Mouse (Mus musculus) G1E (cell line): ENCODE measurements around the gene Cidec. TPM values are rescaled to one million over a fixed set of nuclear protein-coding genes. Genes with fewer than 3 reads are reported as not detected.

Source experiments
- ATAC-seq: 2 replicates; pipeline ENCODE4 v1.8.0; 2016; ENCODE audit warnings: mild to moderate bottlenecking; ENCODE audit not compliant: insufficient number of reproducible peaks, poor library complexity, low FRiP score, severe bottlenecking; ENCODE audit errors: extremely low read depth
- DNase-seq: peaks from one replicate; pipeline ENCODE4 v3.0.0; 2012; ENCODE audit warnings: low spot score
- H3K27me3 ChIP-seq: 2 replicates; pipeline ENCODE4 v1.6.1; 2012; ENCODE audit warnings: mild to moderate bottlenecking, low read length, inconsistent platforms; ENCODE audit not compliant: insufficient read depth
- H3K36me3 ChIP-seq: replicated peaks from 2 replicates; pipeline ENCODE3; 2012; ENCODE audit warnings: mild to moderate bottlenecking, inconsistent platforms
- H3K4me1 ChIP-seq: 2 replicates; pipeline ENCODE4 v1.6.1; 2012; ENCODE audit warnings: low read depth, low read length, inconsistent platforms, mixed read lengths; ENCODE audit not compliant: insufficient read depth
- H3K4me3 ChIP-seq: 2 replicates; pipeline ENCODE4 v1.5.1; 2012; ENCODE audit warnings: low read depth, mild to moderate bottlenecking, inconsistent platforms, low read length, moderate library complexity, mixed read lengths
- H3K9me3 ChIP-seq: replicated peaks from 2 replicates; pipeline ENCODE4 v1.6.1; 2012; ENCODE audit warnings: inconsistent platforms
- CTCF ChIP-seq: IDR thresholded peaks from 2 replicates; pipeline ENCODE4 v1.5.1; 2012; ENCODE audit warnings: low read depth, low read length, inconsistent platforms, mixed read lengths
- GATA1 ChIP-seq: IDR thresholded peaks from 2 replicates; pipeline ENCODE4 v1.6.1; 2012; ENCODE audit warnings: borderline replicate concordance, low read length, inconsistent platforms, mixed read lengths
- GATA2 ChIP-seq: IDR thresholded peaks from 2 replicates; pipeline ENCODE4 v1.6.1; 2012; ENCODE audit warnings: low read depth, low read length, inconsistent platforms, borderline replicate concordance
- POLR2AphosphoS5 ChIP-seq: IDR thresholded peaks from 2 replicates; pipeline ENCODE4 v1.6.1; 2012; ENCODE audit warnings: low read depth, low read length, inconsistent platforms; ENCODE audit not compliant: insufficient replicate concordance
- TAL1 ChIP-seq: conservative IDR thresholded peaks from 2 replicates; pipeline ENCODE4 v1.6.1; 2012; ENCODE audit warnings: low read depth, low read length, inconsistent platforms, mixed read lengths
- polyA plus RNA-seq: library from polyadenylated mRNA; stranded (reverse); fragments of >175 nt; gene quantifications from 2 replicates; pipeline ENCODE4 v1.2.3, GENCODE M21; 2012
- total RNA-seq, 2 experiments: library from RNA; stranded (forward) in 1 of 2; stranded (reverse) in 1 of 2; fragments of 200-1000 nt in 1 of 2; fragments of >200 nt in 1 of 2; fragmentation: Nextera tagmentation in 1 of 2; gene quantifications; 2 replicates each; pipeline ENCODE4 v1.2.3; 2014 to 2017

Cidec gene
- total and polyA plus RNA-seq, 3 experiments: 0.27 TPM; not detected in 2

GRCm38 (mm10) chr6:113380480-113380879 is 55.1 kb downstream of the Cidec start:
- TF ChIP-seq TAL1 (no peak), GATA2 (no peak), POLR2AphosphoS5 (no peak), GATA1 (no peak), CTCF (no peak)
- Histone ChIP-seq H3K9me3 (no peaks in the 10 kb centered on the region), H3K36me3 (peaks cover 72% of the 10 kb centered on the region), H3K4me1 (peaks cover 46% of the 10 kb centered on the region), H3K27me3 (no peaks in the 10 kb centered on the region), H3K4me3 (no peak overlapping the region; the same call in 1 of the 2 replicates)
- DNase-seq (no peak), ATAC-seq (no peak)

DNA sequence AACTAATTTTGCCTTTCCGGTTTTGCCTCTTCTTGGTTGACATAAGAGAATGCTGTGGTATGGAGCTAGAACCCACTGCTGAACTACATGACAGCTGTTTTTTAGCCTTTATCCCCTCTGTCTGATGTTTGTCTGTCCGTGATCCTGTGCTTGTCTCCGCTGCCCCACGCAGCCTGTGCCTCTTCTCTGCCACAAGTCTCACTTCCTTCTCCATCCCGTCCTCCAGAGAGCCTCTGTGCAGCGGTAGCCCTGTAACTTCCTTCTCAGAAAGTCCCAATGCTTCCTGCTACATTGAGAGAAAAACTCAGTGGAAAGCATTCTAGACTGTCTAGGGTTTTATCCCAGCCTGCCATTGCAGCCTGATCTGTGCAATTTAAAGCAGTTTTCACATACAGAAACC is 56.3 kb downstream of the Cidec start:
- no peak for DNase-seq
- Histone ChIP-seq H3K4me3 (peak overlapping the region; percentile 81), H3K27me3 (no peaks in the 10 kb centered on the region), H3K4me1 (peaks cover 46% of the 10 kb centered on the region), H3K36me3 (peaks cover 73% of the 10 kb centered on the region), H3K9me3 (no peaks in the 10 kb centered on the region)
- ATAC-seq: no peak
- TF ChIP-seq GATA1 (no peak), TAL1 (no peak), GATA2 (no peak)

- H3K4me1 ChIP-seq: peaks cover 52% of the 10 kb centered on the region
Measured at GRCm38 (mm10) chr6:113377496-113378385, 57.8 kb downstream of the Cidec start, which contains the start of the genes Tada3 and Arpc4. Tada3 (minus strand) TSS chr6:113377883. Arpc4 (plus strand) TSS chr6:113378115.

GRCm38 (mm10) chr6:113377172-113377495 is 58.4 kb downstream of the Cidec start:
- DNase-seq (peak; percentile 96), ATAC-seq (no peak; the same call in 1 of the 2 replicates)
- TF ChIP-seq GATA2: no peak
- no peak for TF ChIP-seq GATA1
- no peak for TF ChIP-seq CTCF
- TF ChIP-seq TAL1: no peak
- no peak for TF ChIP-seq POLR2AphosphoS5
- peaks cover 73% of the 10 kb centered on the region for H3K36me3 ChIP-seq
- H3K9me3 ChIP-seq: no peaks in the 10 kb centered on the region
- peaks cover 52% of the 10 kb centered on the region for H3K4me1 ChIP-seq
- no peaks in the 10 kb centered on the region for H3K27me3 ChIP-seq
- peak overlapping the region; percentile 81 for H3K4me3 ChIP-seq

More at GRCm38 (mm10) chr6:113377496-113378385, 57.8 kb downstream of the Cidec start, which contains the start of the genes Tada3 and Arpc4:
- ATAC-seq (peak; percentile 86), DNase-seq (peak; percentile 92)
- Histone ChIP-seq H3K4me3 (peak within 1 kb of the TSS; percentile 81), H3K27me3 (no peaks in the 10 kb centered on the region), H3K9me3 (no peaks in the 10 kb centered on the region), H3K36me3 (peaks cover 73% of the 10 kb centered on the region)
- no peak for TF ChIP-seq GATA2
- TF ChIP-seq GATA1: no peak
- TF ChIP-seq CTCF: no peak
- no peak for TF ChIP-seq TAL1
- TF ChIP-seq POLR2AphosphoS5: no peak

Other genes with a start within 250 kb of the Cidec start
Only the 20 nearest of the 21 such genes appear.
- 21.1 and 21.8 TPM in 2 replicates for gene Mtmr14, start 197.9 kb downstream of the Cidec start, total RNA-seq (2014; fragmentation: Nextera tagmentation)
- gene Mtmr14, start 197.9 kb downstream of the Cidec start, total RNA-seq (2017): 30.6 and 41.8 TPM in 2 replicates
- gene Mtmr14, start 197.9 kb downstream of the Cidec start, polyA plus RNA-seq: 43.2 and 53.7 TPM in 2 replicates
- gene Cpne9, start 153.5 kb downstream of the Cidec start, total RNA-seq (2014; fragmentation: Nextera tagmentation): 0.24 TPM in 1 of 2 replicates, not detected in the other
- gene Cpne9, start 153.5 kb downstream of the Cidec start, total RNA-seq (2017): 0.11 TPM in 1 of 2 replicates, not detected in the other
- 0.04 TPM in 1 of 2 replicates, not detected in the other for gene Cpne9, start 153.5 kb downstream of the Cidec start, polyA plus RNA-seq
- 46.5 and 56.0 TPM in 2 replicates for gene Brpf1, start 128.6 kb downstream of the Cidec start, total RNA-seq (2014; fragmentation: Nextera tagmentation)
- 26.5 and 26.9 TPM in 2 replicates for gene Brpf1, start 128.6 kb downstream of the Cidec start, total RNA-seq (2017)
- 37.9 and 40.6 TPM in 2 replicates for gene Brpf1, start 128.6 kb downstream of the Cidec start, polyA plus RNA-seq
- 30.4 and 56.3 TPM in 2 replicates for gene Ogg1, start 108.8 kb downstream of the Cidec start, total RNA-seq (2014; fragmentation: Nextera tagmentation)
- 10.9 and 11.5 TPM in 2 replicates for gene Ogg1, start 108.8 kb downstream of the Cidec start, total RNA-seq (2017)
- gene Ogg1, start 108.8 kb downstream of the Cidec start, polyA plus RNA-seq: 10.4 and 11.3 TPM in 2 replicates
- 0.98 TPM in 1 of 2 replicates, not detected in the other for gene Camk1, start 91.8 kb downstream of the Cidec start, total RNA-seq (2014; fragmentation: Nextera tagmentation)
- gene Camk1, start 91.8 kb downstream of the Cidec start, total RNA-seq (2017): 0.82 and 1.2 TPM in 2 replicates
- 0.07 and 0.10 TPM in 2 replicates for gene Camk1, start 91.8 kb downstream of the Cidec start, polyA plus RNA-seq
- 33.2 and 35.2 TPM in 2 replicates for gene Tada3, start 57.9 kb downstream of the Cidec start, total RNA-seq (2014; fragmentation: Nextera tagmentation)
- 15.7 and 18.2 TPM in 2 replicates for gene Tada3, start 57.9 kb downstream of the Cidec start, total RNA-seq (2017)
- gene Tada3, start 57.9 kb downstream of the Cidec start, polyA plus RNA-seq: 65.3 and 88.5 TPM in 2 replicates
- gene Arpc4, start 57.6 kb downstream of the Cidec start, total RNA-seq (2014; fragmentation: Nextera tagmentation): 69.7 and 96.4 TPM in 2 replicates
- 263 and 271 TPM in 2 replicates for gene Arpc4, start 57.6 kb downstream of the Cidec start, total RNA-seq (2017)
- 247 and 264 TPM in 2 replicates for gene Arpc4, start 57.6 kb downstream of the Cidec start, polyA plus RNA-seq
- gene Ttll3, start 46.5 kb downstream of the Cidec start, total RNA-seq (2014; fragmentation: Nextera tagmentation): 43.3 and 47.6 TPM in 2 replicates
- gene Ttll3, start 46.5 kb downstream of the Cidec start, total RNA-seq (2017): 20.5 and 22.7 TPM in 2 replicates
- gene Ttll3, start 46.5 kb downstream of the Cidec start, polyA plus RNA-seq: 10.2 and 15.1 TPM in 2 replicates
- 8.7 and 20.2 TPM in 2 replicates for gene Rpusd3, start 16.4 kb downstream of the Cidec start, total RNA-seq (2014; fragmentation: Nextera tagmentation)
- 7.7 and 8.5 TPM in 2 replicates for gene Rpusd3, start 16.4 kb downstream of the Cidec start, total RNA-seq (2017)
- 113 TPM in 2 replicates for gene Rpusd3, start 16.4 kb downstream of the Cidec start, polyA plus RNA-seq
- 19.4 and 21.7 TPM in 2 replicates for gene Jagn1, start 6.8 kb upstream of the Cidec start, total RNA-seq (2014; fragmentation: Nextera tagmentation)
- gene Jagn1, start 6.8 kb upstream of the Cidec start, total RNA-seq (2017): 12.9 and 14.0 TPM in 2 replicates
- 5.6 and 6.3 TPM in 2 replicates for gene Jagn1, start 6.8 kb upstream of the Cidec start, polyA plus RNA-seq
- not detected in 2 replicates for gene Il17re, start 22.7 kb upstream of the Cidec start, total RNA-seq (2014; fragmentation: Nextera tagmentation)
- 0.17 and 0.22 TPM in 2 replicates for gene Il17re, start 22.7 kb upstream of the Cidec start, total RNA-seq (2017)
- gene Il17re, start 22.7 kb upstream of the Cidec start, polyA plus RNA-seq: not detected in 2 replicates
- gene Il17rc, start 35.7 kb upstream of the Cidec start, total RNA-seq (2014; fragmentation: Nextera tagmentation): not detected in 2 replicates
- gene Il17rc, start 35.7 kb upstream of the Cidec start, total RNA-seq (2017): not detected in 2 replicates
- 0.07 and 0.17 TPM in 2 replicates for gene Il17rc, start 35.7 kb upstream of the Cidec start, polyA plus RNA-seq
- 8.5 and 9.9 TPM in 2 replicates for gene Creld1, start 47.5 kb upstream of the Cidec start, total RNA-seq (2014; fragmentation: Nextera tagmentation)
- 5.8 and 7.4 TPM in 2 replicates for gene Creld1, start 47.5 kb upstream of the Cidec start, total RNA-seq (2017)
- 17.3 and 19.8 TPM in 2 replicates for gene Creld1, start 47.5 kb upstream of the Cidec start, polyA plus RNA-seq
- not detected in 2 replicates for gene Prrt3, start 66.2 kb upstream of the Cidec start, total RNA-seq (2014; fragmentation: Nextera tagmentation)
- under 0.01 and 0.12 TPM in 2 replicates for gene Prrt3, start 66.2 kb upstream of the Cidec start, total RNA-seq (2017)
- gene Prrt3, start 66.2 kb upstream of the Cidec start, polyA plus RNA-seq: not detected in 2 replicates
- 54.4 and 56.1 TPM in 2 replicates for gene Emc3, start 95.9 kb upstream of the Cidec start, total RNA-seq (2014; fragmentation: Nextera tagmentation)
- gene Emc3, start 95.9 kb upstream of the Cidec start, total RNA-seq (2017): 34.8 and 37.1 TPM in 2 replicates
- 18.8 and 22.9 TPM in 2 replicates for gene Emc3, start 95.9 kb upstream of the Cidec start, polyA plus RNA-seq
- gene Fancd2, start 95.9 kb upstream of the Cidec start, total RNA-seq (2014; fragmentation: Nextera tagmentation): 47.2 and 83.5 TPM in 2 replicates
- gene Fancd2, start 95.9 kb upstream of the Cidec start, total RNA-seq (2017): 32.9 and 41.1 TPM in 2 replicates
- gene Fancd2, start 95.9 kb upstream of the Cidec start, polyA plus RNA-seq: 2.2 TPM in 2 replicates
- not detected in 2 replicates for gene Fancd2os, start 165.0 kb upstream of the Cidec start, total RNA-seq (2014; fragmentation: Nextera tagmentation)
- gene Fancd2os, start 165.0 kb upstream of the Cidec start, total RNA-seq (2017): 0.16 TPM in 1 of 2 replicates, not detected in the other
- not detected in 2 replicates for gene Fancd2os, start 165.0 kb upstream of the Cidec start, polyA plus RNA-seq
- gene Brk1, start 169.0 kb upstream of the Cidec start, total RNA-seq (2014; fragmentation: Nextera tagmentation): 186 and 193 TPM in 2 replicates
- 167 and 180 TPM in 2 replicates for gene Brk1, start 169.0 kb upstream of the Cidec start, total RNA-seq (2017)
- gene Brk1, start 169.0 kb upstream of the Cidec start, polyA plus RNA-seq: 29.2 and 42.6 TPM in 2 replicates
- 9.0 and 12.5 TPM in 2 replicates for gene Vhl, start 188.2 kb upstream of the Cidec start, total RNA-seq (2014; fragmentation: Nextera tagmentation)
- 25.4 and 26.1 TPM in 2 replicates for gene Vhl, start 188.2 kb upstream of the Cidec start, total RNA-seq (2017)
- 6.4 and 7.9 TPM in 2 replicates for gene Vhl, start 188.2 kb upstream of the Cidec start, polyA plus RNA-seq
- gene Irak2, start 202.7 kb upstream of the Cidec start, total RNA-seq (2014; fragmentation: Nextera tagmentation): 7.4 and 21.2 TPM in 2 replicates
- 10.9 and 11.7 TPM in 2 replicates for gene Irak2, start 202.7 kb upstream of the Cidec start, total RNA-seq (2017)
- 10.2 and 13.7 TPM in 2 replicates for gene Irak2, start 202.7 kb upstream of the Cidec start, polyA plus RNA-seq